Mouse (Mus musculus) cerebellum, adult 9-11 months (tissue): ENCODE results near the gene Tex10.
A peak's percentile ranks its signal among the peaks of the same experiment; 100 is the strongest.
"Not testable (repeated sequence)": the region's sequence is repeated elsewhere in the genome, so short reads cannot be mapped to it uniquely, and the experiment has no call there.

Source experiments
- DNase-seq: peaks from one replicate; pipeline ENCODE4 v3.0.0; 2022

Gene Tex10

DNA sequence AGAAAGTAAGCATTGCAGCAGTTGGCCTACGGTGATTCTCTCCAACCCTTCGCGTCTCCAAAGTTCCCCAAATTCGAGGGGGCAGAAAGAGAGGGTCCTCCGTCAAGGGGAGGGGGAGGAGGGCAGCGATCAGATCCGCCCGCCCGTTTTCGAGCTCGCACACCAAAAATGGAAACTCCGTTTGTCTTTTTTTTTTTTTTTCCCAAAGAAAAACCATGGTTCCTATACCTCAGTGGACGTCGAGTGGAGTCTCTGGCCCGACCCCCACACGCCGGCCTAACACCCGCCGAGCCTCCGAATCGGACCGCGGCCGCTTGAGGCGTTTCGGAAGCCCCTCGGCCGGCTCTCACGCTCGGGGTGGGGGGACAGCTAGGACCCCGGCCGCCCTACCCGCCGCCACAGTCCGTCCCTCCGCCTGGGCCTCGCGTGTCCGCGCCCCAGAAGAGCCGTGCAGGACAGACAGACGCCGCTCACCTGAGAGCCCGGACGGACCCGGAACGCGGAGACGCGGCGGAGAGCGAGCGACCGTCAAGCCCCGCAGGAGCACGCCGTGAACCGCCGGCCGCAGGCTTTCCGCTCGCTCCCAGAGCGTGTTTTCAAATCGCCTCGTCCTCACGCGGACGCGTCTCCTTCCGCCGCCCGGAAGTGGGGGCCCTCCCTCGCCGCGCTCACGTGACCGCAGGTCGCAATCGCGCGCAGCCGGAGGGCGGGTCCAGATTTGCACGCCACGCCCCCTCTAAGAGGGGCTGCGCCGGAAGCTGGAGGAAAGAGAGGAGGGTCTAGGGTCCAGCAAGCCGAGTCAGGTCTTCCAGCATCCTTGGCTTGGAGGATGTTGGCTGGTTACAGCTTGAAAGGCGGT, at the start of gene Tex10:
Gene Tex10, minus strand, starts transcription at position 668 of the 859 bp plus-strand sequence.
- peak; percentile 84 for DNase-seq

- DNase-seq = no peak
These were observed 37.6 kb upstream of the Tex10 start for GRCm38 (mm10) chr4:48510861-48511260.

DNA sequence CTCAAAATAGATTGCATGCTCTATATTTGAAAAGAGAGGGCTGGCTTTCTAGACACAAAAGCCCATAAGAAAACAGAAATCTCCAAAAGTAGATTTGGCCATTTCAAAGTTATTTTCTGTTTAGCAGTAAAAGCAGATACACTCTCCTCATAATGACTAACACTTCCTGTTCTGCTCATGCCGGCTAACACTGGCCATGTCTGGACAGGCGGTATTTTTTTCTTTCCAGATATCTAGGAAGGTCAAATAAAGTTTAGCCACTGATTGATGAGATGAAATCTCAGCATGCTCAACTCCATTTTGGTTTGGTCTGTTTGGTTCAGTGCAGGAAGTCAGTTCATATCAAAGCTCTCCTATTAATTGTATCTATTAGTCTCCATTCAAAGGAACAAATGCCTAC, 19.3 kb upstream of the Tex10 start:
- DNase-seq = no peak

- DNase-seq = no peak
These were observed 18.1 kb upstream of the Tex10 start for GRCm38 (mm10) chr4:48491290-48491743.

- no peak for DNase-seq
These were observed 15.7 kb upstream of the Tex10 start for GRCm38 (mm10) chr4:48488916-48489315.

- DNase-seq = no peak
These were observed 8.0 kb upstream of the Tex10 start for GRCm38 (mm10) chr4:48481287-48481686.

DNA sequence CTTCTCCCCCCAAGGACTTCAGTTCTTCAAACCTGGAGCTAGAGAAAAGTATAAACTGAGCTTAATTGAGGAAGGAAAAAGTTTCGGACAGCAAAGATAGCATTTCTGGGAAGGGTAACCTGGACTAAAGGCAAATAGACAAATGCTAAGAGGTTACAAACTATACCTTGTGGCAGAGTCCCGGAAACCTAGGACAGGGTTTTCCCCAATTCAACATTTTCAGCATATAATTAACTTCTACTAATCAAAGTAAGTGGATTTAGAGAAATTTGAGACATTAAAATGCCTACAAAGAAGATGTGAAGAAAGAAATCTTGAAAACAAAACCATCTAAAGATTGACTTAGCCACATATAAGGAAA, 372 bp upstream of the Tex10 start:
- no peak for DNase-seq

DNA sequence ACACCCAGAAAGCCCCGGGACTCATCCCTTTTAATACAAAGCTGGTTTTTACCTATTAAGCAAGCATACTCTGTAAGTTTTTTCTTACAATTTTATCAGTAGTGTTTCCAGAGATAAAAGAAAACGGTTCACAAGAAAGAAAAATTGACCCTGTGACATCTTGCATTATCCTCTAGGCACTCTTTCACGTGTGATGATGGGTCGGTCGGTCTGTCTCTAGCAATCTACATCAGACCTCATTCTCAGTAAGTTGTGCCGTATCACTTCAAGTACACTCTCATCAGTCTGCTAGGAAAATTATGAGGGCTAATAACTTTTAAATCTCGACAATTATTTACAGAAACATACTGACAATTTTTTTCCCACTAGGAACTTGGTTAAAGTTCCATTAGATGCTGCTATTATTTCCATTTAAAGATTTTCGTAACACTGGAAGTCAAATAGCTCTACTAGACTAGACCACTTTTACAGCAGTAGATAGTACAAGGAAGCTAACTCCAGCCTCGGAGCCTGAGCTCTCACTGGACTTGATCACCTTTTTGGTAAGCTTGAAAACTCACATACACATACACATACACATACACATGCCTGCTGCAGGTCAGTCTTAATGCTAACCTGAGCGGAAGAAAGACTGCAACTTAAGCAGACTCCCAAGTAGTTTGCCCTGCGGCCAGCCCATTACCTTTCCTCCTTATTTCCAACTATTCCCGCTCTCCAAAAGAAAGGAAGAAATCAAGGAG, 1.0 kb downstream of the Tex10 start:
- no peak for DNase-seq

DNA sequence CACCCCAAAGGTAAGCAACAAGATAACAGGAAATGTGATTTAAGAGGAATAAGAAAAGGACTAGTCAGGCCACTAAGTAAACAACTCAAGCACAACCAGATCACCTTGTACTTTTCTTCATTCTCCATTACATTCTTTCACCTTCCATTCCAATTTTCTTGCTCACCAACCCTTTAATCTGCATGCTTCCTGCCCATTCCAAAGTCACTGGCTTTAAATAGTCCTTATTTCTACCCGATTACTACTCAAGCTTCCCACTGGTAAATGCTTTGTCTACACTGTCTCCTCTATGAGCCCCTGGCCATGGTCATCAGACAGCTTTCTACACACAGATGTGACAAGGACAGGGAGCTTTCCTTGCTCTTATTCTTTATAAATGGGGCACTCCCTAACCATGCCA, 2.3 kb downstream of the Tex10 start:
- DNase-seq = no peak

DNA sequence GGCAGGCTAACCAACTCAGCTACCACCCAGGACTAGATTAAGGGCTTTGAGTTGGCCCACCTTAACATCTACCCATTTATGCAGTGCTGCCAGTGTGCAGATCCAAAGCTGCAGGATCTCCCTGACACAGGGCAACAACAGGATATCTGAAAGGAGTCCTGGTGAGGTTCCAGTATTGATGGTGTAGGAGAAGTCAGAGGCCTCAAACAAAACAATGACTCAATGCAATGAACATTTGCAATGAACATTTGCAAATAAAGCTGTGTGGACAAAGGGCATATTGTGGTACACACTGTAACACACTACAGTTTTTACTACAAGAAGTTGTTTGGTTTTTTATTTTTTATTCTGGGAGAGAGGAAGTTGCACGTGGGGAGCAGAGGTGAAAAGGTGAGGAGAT, 12.2 kb downstream of the Tex10 start:
- no peak for DNase-seq

DNA sequence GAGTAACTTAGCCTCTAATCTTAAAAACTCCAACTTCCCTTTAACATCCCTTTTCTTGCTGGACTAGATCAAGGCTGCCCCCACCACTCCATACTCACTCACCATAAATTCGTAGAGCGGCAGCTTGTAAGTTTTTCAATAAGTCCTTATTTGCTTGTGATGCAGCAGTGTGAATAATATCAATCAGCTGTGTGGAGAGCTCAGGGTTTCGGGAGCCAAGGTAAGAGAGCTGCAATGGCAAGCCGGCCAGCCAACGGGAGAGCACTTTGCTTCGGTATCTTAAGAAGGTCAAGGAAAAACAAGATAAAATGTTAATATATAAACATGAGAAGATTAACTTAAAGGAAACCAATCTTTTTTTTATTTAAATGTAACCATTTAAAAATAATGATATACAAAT, 14.8 kb downstream of the Tex10 start:
- no peak for DNase-seq

GRCm38 (mm10) chr4:48454106-48454773, 19.0 kb downstream of the Tex10 start:
- no peak for DNase-seq

- DNase-seq = no peak
These were observed 45.2 kb downstream of the Tex10 start for GRCm38 (mm10) chr4:48428054-48428453.

DNA sequence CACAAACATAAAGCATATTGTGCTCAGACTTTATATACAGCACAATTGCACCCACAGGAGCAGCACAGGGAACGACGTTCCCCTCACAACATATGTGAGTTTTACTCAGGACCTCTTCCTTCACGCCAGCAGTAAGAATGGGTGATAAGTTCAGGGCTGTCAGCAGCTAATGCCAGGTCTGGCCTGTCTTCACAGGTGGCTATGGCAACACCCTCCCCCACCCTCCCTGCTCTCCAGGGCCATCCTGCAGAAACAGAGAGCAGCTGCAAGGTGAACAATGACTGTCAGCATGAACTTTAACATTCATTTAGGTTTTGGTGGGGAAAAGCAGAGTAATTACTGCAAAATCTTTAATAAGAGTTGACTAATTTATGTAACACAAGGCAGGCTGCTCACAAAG, 45.8 kb downstream of the Tex10 start:
- no peak for DNase-seq

DNA sequence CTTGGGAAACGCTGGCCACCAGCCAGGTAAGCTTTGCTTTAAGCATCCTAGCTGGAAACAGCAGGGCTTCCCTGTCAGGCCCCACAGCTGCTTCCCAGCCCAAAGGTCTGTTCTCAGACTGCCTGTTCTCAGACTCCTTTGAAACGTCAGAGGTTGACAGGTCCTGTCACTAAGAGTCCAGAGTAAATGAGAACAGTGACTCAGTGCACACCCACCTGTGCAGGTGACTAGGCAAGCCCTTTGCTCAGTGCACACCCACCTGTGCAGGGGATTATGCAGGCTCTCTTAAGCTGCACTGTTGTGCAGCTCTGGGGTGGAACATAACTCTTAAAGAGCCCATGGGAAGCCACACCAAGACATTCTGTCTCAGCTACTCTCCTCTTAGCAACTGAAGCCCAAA, 49.5 kb downstream of the Tex10 start:
- no peak for DNase-seq

DNA sequence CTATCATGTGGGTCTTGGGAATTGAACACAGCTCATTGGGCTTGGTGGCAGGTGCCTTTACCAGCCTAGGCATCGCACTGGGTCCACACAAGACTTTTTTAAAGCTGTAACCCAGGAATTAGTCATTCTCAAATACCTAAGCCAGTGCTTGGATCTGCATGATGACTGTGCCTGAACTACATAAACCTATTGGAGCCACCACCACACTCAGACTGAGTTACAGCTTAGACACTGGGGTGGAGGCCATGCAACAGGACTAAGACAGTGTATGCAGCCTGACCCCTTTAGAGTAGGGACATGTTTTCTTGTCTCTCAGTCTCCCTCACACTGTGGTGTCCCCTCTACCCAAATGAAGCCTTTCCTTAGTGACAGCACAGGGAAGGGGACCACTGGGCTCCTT, 50.6 kb downstream of the Tex10 start:
- no peak for DNase-seq

DNA sequence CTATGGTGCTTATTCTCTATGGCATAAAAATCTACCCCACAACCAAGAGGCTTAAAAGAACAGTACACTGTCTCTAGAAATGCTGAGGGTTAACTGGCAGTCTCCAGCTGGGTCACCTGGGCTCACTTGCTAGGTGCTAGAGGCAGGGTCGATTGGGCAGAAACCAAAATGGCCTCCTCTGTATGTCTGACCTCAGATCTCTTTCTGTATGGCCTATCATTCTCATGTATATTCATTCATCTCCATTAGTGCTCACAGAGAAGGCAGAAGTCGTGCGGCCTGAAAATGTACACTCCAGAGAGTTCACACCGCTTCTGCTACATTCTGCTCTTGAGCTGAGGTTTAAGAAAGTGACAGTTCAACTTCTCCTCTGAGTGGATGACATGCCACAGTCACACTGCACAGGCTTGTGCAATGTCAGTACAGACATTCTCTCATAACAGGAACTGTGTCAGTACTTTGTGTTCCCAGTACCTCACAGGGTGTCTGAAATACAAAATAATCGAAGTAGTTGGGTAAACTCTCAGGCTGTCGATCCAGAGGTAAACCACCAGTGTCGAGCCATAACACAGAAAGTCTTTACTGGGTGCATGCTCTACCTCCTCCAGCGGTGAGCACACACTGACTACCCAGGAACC, 54.3 kb downstream of the Tex10 start:
- no peak for DNase-seq

DNA sequence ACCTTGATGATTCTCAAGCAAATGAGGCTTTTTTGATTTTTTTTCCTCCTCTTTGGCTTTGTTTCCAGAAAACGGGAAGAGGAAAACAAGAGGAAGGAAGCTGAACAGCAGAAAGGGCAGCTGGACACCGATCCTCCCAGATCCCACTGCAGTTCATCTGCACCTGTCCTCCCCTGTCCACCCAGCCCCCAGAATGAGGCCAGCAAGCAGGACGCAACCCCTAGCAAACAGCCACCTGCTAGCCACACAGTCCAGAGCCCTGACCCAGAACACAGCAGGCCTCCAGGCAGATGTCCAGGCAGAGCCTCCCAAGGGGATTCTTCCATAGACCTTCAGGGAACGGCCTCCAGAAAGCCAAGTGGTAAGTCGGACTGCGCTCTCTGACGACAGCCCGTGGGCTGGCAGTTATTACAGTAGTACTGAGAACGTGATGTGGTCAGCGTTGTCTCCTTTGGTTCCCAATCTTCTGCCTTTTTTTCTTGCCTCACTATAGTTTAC, 57.4 kb downstream of the Tex10 start:
- DNase-seq = peak; percentile 17

DNA sequence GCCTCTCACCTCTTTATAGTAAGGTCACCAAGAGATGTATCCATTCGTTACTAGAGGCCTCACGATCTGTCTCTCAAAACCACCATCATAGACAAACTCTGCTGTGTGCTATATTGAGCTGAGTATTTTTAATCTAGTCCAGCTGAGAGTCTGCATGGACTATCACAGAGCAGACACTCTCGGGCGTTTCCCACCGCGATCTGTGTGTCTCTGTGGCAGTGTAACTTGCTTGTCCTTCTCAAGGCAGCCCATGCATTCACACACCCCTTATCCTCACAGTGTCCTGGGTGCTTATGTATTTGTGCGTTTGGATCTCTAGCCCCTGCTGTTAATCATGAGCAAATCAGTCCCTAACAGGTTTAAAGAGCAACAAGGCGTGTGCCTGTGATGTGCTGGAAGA, 59.8 kb downstream of the Tex10 start:
- DNase-seq = no peak

- peak; percentile 27 for DNase-seq
These were observed 65.8 kb downstream of the Tex10 start for GRCm38 (mm10) chr4:48407350-48408039.

DNA sequence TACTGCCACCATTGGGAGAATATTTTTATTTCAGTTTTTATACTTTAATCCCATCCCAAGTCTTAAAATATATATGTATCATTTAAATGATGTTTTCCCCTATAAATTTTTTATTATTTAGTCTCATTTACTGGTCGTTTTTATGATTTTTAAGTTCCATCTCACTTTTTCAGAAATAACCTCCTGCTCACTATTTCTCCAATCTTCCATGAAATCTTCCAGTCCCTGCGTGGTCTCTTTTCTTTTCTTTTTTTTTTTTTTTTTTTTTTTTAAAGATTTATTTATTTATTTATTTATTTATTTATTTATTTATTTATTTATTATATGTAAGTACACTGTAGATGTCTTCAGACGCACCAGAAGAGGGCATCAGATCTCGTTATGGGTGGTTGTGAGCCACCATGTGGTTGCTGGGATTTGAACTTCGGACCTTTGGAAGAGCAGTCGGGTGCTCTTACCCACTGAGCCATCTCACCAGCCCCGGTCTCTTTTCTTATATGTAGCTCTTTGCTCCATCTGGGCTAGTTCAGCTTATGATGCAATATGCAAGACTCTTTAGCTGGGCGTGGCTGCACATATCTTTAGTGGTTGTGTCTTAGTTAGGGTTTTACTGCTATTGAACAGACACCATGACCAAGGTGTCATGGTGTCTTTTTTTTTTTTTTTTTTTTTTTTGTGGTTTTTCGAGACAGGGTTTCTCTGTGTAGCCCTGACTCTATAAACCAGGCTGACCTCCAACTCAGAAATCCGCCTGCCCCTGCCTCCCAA, 67.4 kb downstream of the Tex10 start:
- not testable (repeated sequence) for DNase-seq
